Mouse (Mus musculus) ES-E14 (cell line): ENCODE results near the gene Axin1.

Source experiments
- CHD2 ChIP-seq: IDR thresholded peaks from 2 replicates; pipeline ENCODE4 v1.6.1; 2014; ENCODE audit warnings: mild to moderate bottlenecking, low read depth, low read length, inconsistent platforms
- HCFC1 ChIP-seq: IDR thresholded peaks from 2 replicates; pipeline ENCODE4 v1.6.1; 2012; ENCODE audit warnings: low read length, inconsistent platforms, borderline replicate concordance; ENCODE audit not compliant: insufficient read depth
- MAFK ChIP-seq: IDR thresholded peaks from 2 replicates; pipeline ENCODE4 v1.6.1; 2014; ENCODE audit warnings: mild to moderate bottlenecking, low read depth, low read length, inconsistent platforms; ENCODE audit not compliant: insufficient read depth
- ZC3H11A ChIP-seq: IDR thresholded peaks from 2 replicates; pipeline ENCODE4 v1.6.1; 2012; ENCODE audit warnings: low read depth, mild to moderate bottlenecking, inconsistent platforms, low read length, borderline replicate concordance

- no peak for TF ChIP-seq MAFK
- TF ChIP-seq CHD2: no peak
- TF ChIP-seq HCFC1: no peak
- TF ChIP-seq ZC3H11A: no peak
Measured at GRCm38 (mm10) chr17:26162736-26163135, 24.2 kb downstream of the Axin1 start.
